In genomic region chr9:109866218-109866617, GRCm38 (mm10) we compare ENCODE assay signal across 37 mouse cellular contexts. TPM values are rescaled to one million over a fixed set of nuclear protein-coding genes. Genes with fewer than 3 reads are reported as not detected.
"Had no signal": no experiment of that assay in that cellular context is flagged by ENCODE, and none has a peak within 500 bp of the region (broad histone marks: within the 10 kb centered on the region; RNA-seq: fewer than 3 reads in every experiment).

No protein-coding gene starts in this region.

- H3K4me3 ChIP-seq: gastrocnemius, adult 2 months; heart, adult 2 months; heart, embryonic 13.5 days; heart, embryonic 15.5 days; hindbrain, embryonic 13.5 days; hindbrain, embryonic 15.5 days; kidney, embryonic 15.5 days; limb, embryonic 10.5 days; limb, embryonic 12.5 days had no signal

- H3K27ac ChIP-seq: gastrocnemius, adult 2 months; heart, adult 2 months; heart, embryonic 13.5 days; heart, embryonic 15.5 days; hindbrain, embryonic 13.5 days; hindbrain, embryonic 15.5 days; hindbrain, postnatal 0 days; kidney, embryonic 15.5 days; kidney, postnatal 0 days; limb, embryonic 10.5 days; limb, embryonic 12.5 days had no signal

- H3K9me3 ChIP-seq: heart, embryonic 13.5 days; heart, embryonic 15.5 days; hindbrain, embryonic 13.5 days; hindbrain, embryonic 15.5 days; kidney, embryonic 15.5 days; limb, embryonic 10.5 days; limb, embryonic 12.5 days had no signal

- DNase-seq: gastrocnemius, adult 2 months; gastrocnemius, postnatal 10 days; gastrocnemius, postnatal 25 days; heart, adult 11 months; heart, adult 2 months; heart, postnatal 14 days; heart, postnatal 36 days; kidney, adult 11 months; kidney, adult 2 months; kidney, adult 9 months; kidney, postnatal 14 days; kidney, postnatal 36 days; layer of hippocampus, adult 9-11 months; layer of hippocampus, postnatal 36 days had no signal

- H3K4me1 ChIP-seq: hindbrain, embryonic 15.5 days had no signal

- ATAC-seq: hindbrain, postnatal 0 days; intestine, embryonic 16.5 days had no signal

- H3K36me3 ChIP-seq: heart, embryonic 13.5 days; heart, embryonic 15.5 days; hindbrain, embryonic 13.5 days; hindbrain, embryonic 15.5 days; kidney, embryonic 15.5 days; limb, embryonic 10.5 days; limb, embryonic 12.5 days had no signal

- H3K4me2 ChIP-seq: heart, embryonic 11.5 days; heart, embryonic 13.5 days; heart, embryonic 15.5 days; hindbrain, embryonic 13.5 days; hindbrain, embryonic 15.5 days; kidney, embryonic 15.5 days; limb, embryonic 12.5 days had no signal

- H3K9ac ChIP-seq: heart, embryonic 13.5 days; heart, embryonic 15.5 days; hindbrain, embryonic 13.5 days; hindbrain, embryonic 15.5 days; kidney, embryonic 15.5 days; limb, embryonic 12.5 days had no signal

- H3K27me3 ChIP-seq: heart, embryonic 13.5 days; heart, embryonic 15.5 days; hindbrain, embryonic 15.5 days; kidney, embryonic 15.5 days had no signal

RNA-seq across cellular contexts. Expression of gene Camp, which starts 16.8 kb away (rescaled TPM):
- total RNA-seq: gastrocnemius, adult 2 months; gastrocnemius, postnatal 25 days; heart, adult 2 months; heart, postnatal 36 days; layer of hippocampus, adult 18-20 months; layer of hippocampus, adult 8-10 months; layer of hippocampus, postnatal 14 days; layer of hippocampus, postnatal 36 days; left cerebral cortex, postnatal 14 days; left cerebral cortex, postnatal 36 days; liver, adult 2 months had no signal
- polyA plus RNA-seq: kidney, adult 2 months; limb, embryonic 10.5 days had no signal

RNA-seq across cellular contexts. Expression of gene Spink8, which starts 54.1 kb away (rescaled TPM):
- total RNA-seq: gastrocnemius, adult 2 months; gastrocnemius, postnatal 10 days; gastrocnemius, postnatal 25 days; gastrocnemius, postnatal 4 days; heart, adult 2 months; heart, postnatal 14 days; heart, postnatal 36 days; hematopoietic stem cell, adult 5-6 weeks; hindbrain, postnatal 0 days; liver, adult 2 months had no signal
- polyA plus RNA-seq: heart, adult 2 months; heart, embryonic 13.5 days; heart, embryonic 15.5 days; heart, postnatal 0 days; hindbrain, embryonic 11.5 days; hindbrain, embryonic 13.5 days; hindbrain, postnatal 0 days; intestine, embryonic 14.5 days; large intestine, adult 2 months; limb, embryonic 10.5 days; limb, embryonic 12.5 days; liver, adult 2 months had no signal
